Mouse (Mus musculus): Measurements from ENCODE around the gene Tmub2. TPM values are rescaled to one million over a fixed set of nuclear protein-coding genes. Genes with fewer than 3 reads are reported as not detected.
"Not testable (repeated sequence)": the region's sequence is repeated elsewhere in the genome, so short reads cannot be mapped to it uniquely, and the experiment has no call there.

Gene Tmub2
- polyA plus RNA-seq, 1 experiment from 2014 or later = 52.8 TPM

- no peak for ATAC-seq (ENCODE audit: low read depth)
- Histone ChIP-seq H3K4me3 (ENCODE audit: low read length) (no peak within 1 kb of the TSS), H3K36me3 (ENCODE audit: control insufficient read depth, insufficient read depth, low read length) (0 out of 2 replicates have a peak, but pooled peaks cover 4% of the 10 kb centered on the region), H3K4me1 (replicated peaks; ENCODE audit: control insufficient read depth, insufficient read depth, low read length) (0 out of 2 replicates have a peak, but pooled peaks cover 5% of the 10 kb centered on the region), H3K9me3 (ENCODE audit: control insufficient read depth, low read length) (no peaks in the 10 kb centered on the region), H3K9ac (ENCODE audit: low read length) (no peak within 1 kb of the TSS), H3K27ac (ENCODE audit: low read length) (no peak within 1 kb of the TSS), H3K27me3 (ENCODE audit: control insufficient read depth, insufficient read depth, low read depth, low read length) (no peaks in the 10 kb centered on the region), H3K4me2 (ENCODE audit: low read depth, low read length) (no peak within 1 kb of the TSS)
- WGBS = 84% methylated on average over 12 of the region's 12 CpGs
These were observed 16.0 kb upstream of the Tmub2 start, which contains the start of gene Asb16 for GRCm38 (mm10) chr11:102268520-102269244. Asb16 (plus strand) TSS chr11:102268743.

GRCm38 (mm10) chr11:102276411-102276915, 8.3 kb upstream of the Tmub2 start:
- no peaks in the 10 kb centered on the region; the same call in 1 of the 2 replicates for H3K27me3 ChIP-seq (ENCODE audit: control insufficient read depth, insufficient read depth, low read depth, low read length)
- ATAC-seq (ENCODE audit: low read depth) = peak; percentile 78
- peak overlapping the region; percentile 77 for H3K4me2 ChIP-seq (ENCODE audit: low read depth, low read length)
- H3K27ac ChIP-seq (ENCODE audit: low read length) = no peak overlapping the region
- under 1% methylated on average over 33 of the region's 33 CpGs for WGBS
- no peaks in the 10 kb centered on the region for H3K36me3 ChIP-seq (ENCODE audit: control insufficient read depth, insufficient read depth, low read length)
- no peaks in the 10 kb centered on the region for H3K9me3 ChIP-seq (ENCODE audit: control insufficient read depth, low read length)
- peaks cover 9% of the 10 kb centered on the region; the same call in 1 of the 2 replicates for H3K4me1 ChIP-seq (replicated peaks; ENCODE audit: control insufficient read depth, insufficient read depth, low read length)
- peak overlapping the region; percentile 70 for H3K9ac ChIP-seq (ENCODE audit: low read length)
- H3K4me3 ChIP-seq (ENCODE audit: low read length) = peak overlapping the region; percentile 48

- Histone ChIP-seq H3K27ac (ENCODE audit: low read length) (no peak overlapping the region), H3K4me1 (replicated peaks; ENCODE audit: control insufficient read depth, insufficient read depth, low read length) (peaks cover 9% of the 10 kb centered on the region; the same call in 1 of the 2 replicates), H3K9ac (ENCODE audit: low read length) (no peak overlapping the region), H3K27me3 (ENCODE audit: control insufficient read depth, insufficient read depth, low read depth, low read length) (no peaks in the 10 kb centered on the region; the same call in 1 of the 2 replicates), H3K4me2 (ENCODE audit: low read depth, low read length) (no peak overlapping the region), H3K36me3 (ENCODE audit: control insufficient read depth, insufficient read depth, low read length) (no peaks in the 10 kb centered on the region), H3K4me3 (ENCODE audit: low read length) (no peak overlapping the region), H3K9me3 (ENCODE audit: control insufficient read depth, low read length) (no peaks in the 10 kb centered on the region)
- no peak for ATAC-seq (ENCODE audit: low read depth)
- WGBS = 72% methylated on average over 9 of the region's 12 CpGs
These were observed 7.0 kb upstream of the Tmub2 start for GRCm38 (mm10) chr11:102277754-102278153.

DNA sequence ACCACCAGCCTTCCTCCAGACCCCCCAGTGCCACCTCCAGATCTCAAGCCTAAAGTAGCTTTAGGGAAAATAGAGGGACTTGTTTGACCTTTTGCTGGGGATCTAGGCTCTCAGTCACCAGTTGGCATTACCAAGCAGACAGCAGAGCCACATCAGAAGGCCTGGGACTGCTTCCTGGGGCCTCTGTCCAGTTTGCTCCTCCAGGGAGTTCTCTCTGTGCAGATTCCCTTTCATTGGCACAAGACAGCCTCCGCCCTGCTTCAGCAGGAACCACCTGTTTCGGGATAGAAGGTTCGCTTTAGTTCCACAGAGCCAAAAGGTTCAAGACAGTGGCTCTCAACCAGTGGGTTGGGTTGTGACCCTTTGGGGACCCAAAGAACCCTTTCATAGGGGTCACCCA, 5.1 kb upstream of the Tmub2 start:
- ATAC-seq (ENCODE audit: low read depth) = no peak
- H3K27me3 ChIP-seq (ENCODE audit: control insufficient read depth, insufficient read depth, low read depth, low read length) = no peaks in the 10 kb centered on the region; the same call in 1 of the 2 replicates
- no peaks in the 10 kb centered on the region for H3K36me3 ChIP-seq (ENCODE audit: control insufficient read depth, insufficient read depth, low read length)
- H3K4me1 ChIP-seq (replicated peaks; ENCODE audit: control insufficient read depth, insufficient read depth, low read length) = peaks cover 11% of the 10 kb centered on the region; the same call in 1 of the 2 replicates
- H3K9me3 ChIP-seq (ENCODE audit: control insufficient read depth, low read length) = no peaks in the 10 kb centered on the region
- 86% methylated on average over 3 of the region's 3 CpGs for WGBS
- no peak overlapping the region for H3K27ac ChIP-seq (ENCODE audit: low read length)
- H3K4me3 ChIP-seq (ENCODE audit: low read length) = no peak overlapping the region
- H3K4me2 ChIP-seq (ENCODE audit: low read depth, low read length) = no peak overlapping the region
- H3K9ac ChIP-seq (ENCODE audit: low read length) = no peak overlapping the region

DNA sequence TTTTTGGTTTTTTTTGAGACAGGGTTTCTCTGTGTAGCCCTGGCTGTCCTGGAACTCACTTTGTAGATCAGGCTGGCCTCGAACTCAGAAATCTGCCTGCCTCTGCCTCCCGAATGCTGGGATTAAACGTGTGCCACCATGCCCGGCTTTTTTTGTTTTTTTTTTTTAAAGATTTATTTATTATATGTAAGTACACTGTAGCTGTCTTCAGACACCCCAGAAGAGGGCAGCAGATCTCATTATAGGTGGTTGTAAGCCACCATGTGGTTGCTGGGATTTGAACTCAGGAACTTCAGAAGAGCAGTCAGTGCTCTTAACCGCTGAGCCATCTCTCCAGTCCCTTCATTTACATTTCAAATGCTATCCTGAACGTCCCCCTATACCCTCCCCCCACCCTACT, 4.5 kb upstream of the Tmub2 start:
- not testable (repeated sequence) for H3K4me2 ChIP-seq (ENCODE audit: low read depth, low read length)
- WGBS = 71% methylated on average over 6 of the region's 6 CpGs

GRCm38 (mm10) chr11:102283922-102284321, 809 bp upstream of the Tmub2 start:
- WGBS = 79% methylated on average over 6 of the region's 6 CpGs
- peaks cover 12% of the 10 kb centered on the region for H3K4me1 ChIP-seq (replicated peaks; ENCODE audit: control insufficient read depth, insufficient read depth, low read length)
- H3K4me2 ChIP-seq (ENCODE audit: low read depth, low read length) = peak overlapping the region; percentile 61
- peak overlapping the region; percentile 61 for H3K9ac ChIP-seq (ENCODE audit: low read length)
- ATAC-seq (ENCODE audit: low read depth) = no peak
- no peaks in the 10 kb centered on the region for H3K9me3 ChIP-seq (ENCODE audit: control insufficient read depth, low read length)
- H3K27me3 ChIP-seq (ENCODE audit: control insufficient read depth, insufficient read depth, low read depth, low read length) = no peaks in the 10 kb centered on the region
- H3K4me3 ChIP-seq (ENCODE audit: low read length) = peak overlapping the region; percentile 71
- H3K27ac ChIP-seq (ENCODE audit: low read length) = peak overlapping the region; percentile 67
- H3K36me3 ChIP-seq (ENCODE audit: control insufficient read depth, insufficient read depth, low read length) = peaks cover 4% of the 10 kb centered on the region

More for the DNA sequence above, 4.5 kb upstream of the Tmub2 start:
- H3K4me3 ChIP-seq (ENCODE audit: low read length); H3K27ac ChIP-seq (ENCODE audit: low read length); H3K36me3 ChIP-seq (ENCODE audit: control insufficient read depth, insufficient read depth, low read length); H3K9me3 ChIP-seq (ENCODE audit: control insufficient read depth, low read length); H3K9ac ChIP-seq (ENCODE audit: low read length); ATAC-seq (ENCODE audit: low read depth); H3K27me3 ChIP-seq (ENCODE audit: control insufficient read depth, insufficient read depth, low read depth, low read length): not testable (repeated sequence)
- H3K4me1 ChIP-seq (replicated peaks; ENCODE audit: control insufficient read depth, insufficient read depth, low read length) = peaks cover 11% of the 10 kb centered on the region; the same call in 1 of the 2 replicates

GRCm38 (mm10) chr11:102285095-102285834, 534 bp downstream of the Tmub2 start:
- Histone ChIP-seq H3K36me3 (ENCODE audit: control insufficient read depth, insufficient read depth, low read length) (peaks cover 4% of the 10 kb centered on the region), H3K9ac (ENCODE audit: low read length) (peak overlapping the region; percentile 80), H3K27me3 (ENCODE audit: control insufficient read depth, insufficient read depth, low read depth, low read length) (no peaks in the 10 kb centered on the region), H3K27ac (ENCODE audit: low read length) (peak overlapping the region; percentile 88), H3K4me3 (ENCODE audit: low read length) (peak overlapping the region; percentile 71), H3K4me2 (ENCODE audit: low read depth, low read length) (peak overlapping the region; percentile 61), H3K9me3 (ENCODE audit: control insufficient read depth, low read length) (no peaks in the 10 kb centered on the region), H3K4me1 (replicated peaks; ENCODE audit: control insufficient read depth, insufficient read depth, low read length) (peaks cover 12% of the 10 kb centered on the region)
- WGBS = 3% methylated on average over 30 of the region's 31 CpGs
- ATAC-seq (ENCODE audit: low read depth) = peak; percentile 68

DNA sequence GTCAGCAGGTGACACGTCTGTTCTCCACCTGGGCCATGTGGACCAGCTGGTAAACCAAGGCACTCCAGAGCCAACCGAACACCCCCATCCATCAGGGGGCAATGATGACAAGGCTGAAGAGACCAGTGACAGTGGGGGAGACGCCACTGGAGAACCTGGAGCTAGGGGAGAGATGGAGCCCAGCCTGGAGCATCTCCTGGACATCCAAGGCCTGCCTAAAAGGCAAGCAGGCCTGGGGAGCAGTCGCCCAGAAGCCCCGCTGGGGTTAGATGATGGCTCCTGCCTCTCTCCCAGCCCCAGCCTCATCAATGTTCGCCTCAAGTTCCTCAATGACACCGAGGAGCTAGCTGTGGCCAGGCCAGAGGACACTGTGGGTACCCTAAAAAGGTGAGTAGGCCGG, 2.8 kb downstream of the Tmub2 start:
- WGBS = 83% methylated on average over 8 of the region's 8 CpGs
- H3K9ac ChIP-seq (ENCODE audit: low read length) = no peak overlapping the region
- H3K9me3 ChIP-seq (ENCODE audit: control insufficient read depth, low read length) = no peaks in the 10 kb centered on the region
- no peak overlapping the region for H3K4me3 ChIP-seq (ENCODE audit: low read length)
- H3K4me1 ChIP-seq (replicated peaks; ENCODE audit: control insufficient read depth, insufficient read depth, low read length) = peaks cover 12% of the 10 kb centered on the region
- no peaks in the 10 kb centered on the region for H3K27me3 ChIP-seq (ENCODE audit: control insufficient read depth, insufficient read depth, low read depth, low read length)
- no peak overlapping the region for H3K4me2 ChIP-seq (ENCODE audit: low read depth, low read length)
- ATAC-seq (ENCODE audit: low read depth) = no peak
- H3K27ac ChIP-seq (ENCODE audit: low read length) = no peak overlapping the region
- peaks cover 24% of the 10 kb centered on the region for H3K36me3 ChIP-seq (ENCODE audit: control insufficient read depth, insufficient read depth, low read length)

Measured in lung, embryonic 16.5 days (tissue).